Mouse (Mus musculus) liver, embryonic 14.5 days (tissue): ENCODE results near the gene Anapc2.
A peak's percentile ranks its signal among the peaks of the same experiment; 100 is the strongest.

Source experiments
- CTCF ChIP-seq: IDR thresholded peaks from 2 replicates; pipeline ENCODE4 v1.5.1; 2016; ENCODE audit warnings: antibody characterized with exemption, low read depth, control low read depth
- EP300 ChIP-seq: IDR thresholded peaks from 2 replicates; pipeline ENCODE4 v1.6.1; 2016; ENCODE audit warnings: antibody characterized with exemption, low read depth

GRCm38 (mm10) chr2:25292856-25293255 lies 20.6 kb downstream of the Anapc2 start:
- TF ChIP-seq CTCF: peak; percentile 92
- TF ChIP-seq EP300: no peak
